Mouse (Mus musculus): ENCODE results near the gene Cdk17. TPM values are rescaled to one million over a fixed set of nuclear protein-coding genes. Genes with fewer than 3 reads are reported as not detected.

Gene Cdk17
- polyA plus RNA-seq, 1 experiment from 2014 or later = 15.3 TPM

- Histone ChIP-seq H3K36me3 (ENCODE audit: inconsistent target) (peaks cover 14% of the 10 kb centered on the region; the same call in 1 of the 2 replicates), H3K79me2 (ENCODE audit: inconsistent target) (peaks cover 46% of the 10 kb centered on the region), H3K27ac (no peak overlapping the region), H3K4me3 (ENCODE audit: inconsistent target) (no peak overlapping the region)
- WGBS (ENCODE audit: missing documents) = 94% methylated on average over 5 of the region's 5 CpGs
These were observed 103.3 kb downstream of the Cdk17 start for GRCm38 (mm10) chr10:93264001-93264400.

- peak overlapping the region; percentile 79; the same call in 1 of the 2 replicates for H3K27ac ChIP-seq
- H3K4me3 ChIP-seq (ENCODE audit: inconsistent target) = no peak overlapping the region
- H3K79me2 ChIP-seq (ENCODE audit: inconsistent target) = peaks cover 54% of the 10 kb centered on the region
- peaks cover 14% of the 10 kb centered on the region; the same call in 1 of the 2 replicates for H3K36me3 ChIP-seq (ENCODE audit: inconsistent target)
- WGBS (ENCODE audit: missing documents) = 77% methylated on average over 9 of the region's 9 CpGs
These were observed 105.2 kb downstream of the Cdk17 start for GRCm38 (mm10) chr10:93265833-93266232.

GRCm38 (mm10) chr10:93266521-93266920 is 105.8 kb downstream of the Cdk17 start:
- Histone ChIP-seq H3K27ac (peak overlapping the region; percentile 79), H3K36me3 (ENCODE audit: inconsistent target) (peaks cover 14% of the 10 kb centered on the region; the same call in 1 of the 2 replicates)
- 98% methylated on average over 7 of the region's 7 CpGs for WGBS (ENCODE audit: missing documents)

GRCm38 (mm10) chr10:93267509-93267908 is 106.8 kb downstream of the Cdk17 start:
- peaks cover 14% of the 10 kb centered on the region; the same call in 1 of the 2 replicates for H3K36me3 ChIP-seq (ENCODE audit: inconsistent target)

More at GRCm38 (mm10) chr10:93266521-93266920, 105.8 kb downstream of the Cdk17 start:
- H3K4me3 ChIP-seq (ENCODE audit: inconsistent target) = no peak overlapping the region
- H3K79me2 ChIP-seq (ENCODE audit: inconsistent target) = peaks cover 60% of the 10 kb centered on the region

GRCm38 (mm10) chr10:93268339-93268738 is 107.7 kb downstream of the Cdk17 start:
- Histone ChIP-seq H3K36me3 (ENCODE audit: inconsistent target) (peaks cover 14% of the 10 kb centered on the region; the same call in 1 of the 2 replicates), H3K4me3 (ENCODE audit: inconsistent target) (no peak overlapping the region), H3K27ac (peak overlapping the region; percentile 79), H3K79me2 (ENCODE audit: inconsistent target) (peaks cover 68% of the 10 kb centered on the region)
- 61% methylated on average over 3 of the region's 3 CpGs for WGBS (ENCODE audit: missing documents)

More at GRCm38 (mm10) chr10:93267509-93267908, 106.8 kb downstream of the Cdk17 start:
- H3K27ac ChIP-seq = peak overlapping the region; percentile 79
- peaks cover 67% of the 10 kb centered on the region for H3K79me2 ChIP-seq (ENCODE audit: inconsistent target)
- no peak overlapping the region for H3K4me3 ChIP-seq (ENCODE audit: inconsistent target)
- 87% methylated on average over 4 of the region's 5 CpGs for WGBS (ENCODE audit: missing documents)

- Histone ChIP-seq H3K36me3 (ENCODE audit: inconsistent target) (peaks cover 9% of the 10 kb centered on the region; the same call in 1 of the 2 replicates), H3K4me3 (ENCODE audit: inconsistent target) (no peak overlapping the region), H3K79me2 (ENCODE audit: inconsistent target) (peaks cover 58% of the 10 kb centered on the region), H3K27ac (peak overlapping the region; percentile 79; the same call in 1 of the 2 replicates)
- 79% methylated on average over 4 of the region's 4 CpGs for whole genome bisulfite sequencing (ENCODE audit: missing documents)
These were observed 109.1 kb downstream of the Cdk17 start for GRCm38 (mm10) chr10:93269744-93270143.

GRCm38 (mm10) chr10:93270889-93271460 is 110.3 kb downstream of the Cdk17 start:
- Histone ChIP-seq H3K4me3 (ENCODE audit: inconsistent target) (no peak overlapping the region), H3K79me2 (ENCODE audit: inconsistent target) (peaks cover 48% of the 10 kb centered on the region), H3K36me3 (ENCODE audit: inconsistent target) (no peaks in the 10 kb centered on the region; the same call in 1 of the 2 replicates), H3K27ac (no peak overlapping the region)
- 88% methylated on average over 4 of the region's 6 CpGs for WGBS (ENCODE audit: missing documents)

GRCm38 (mm10) chr10:93271831-93272230 is 111.2 kb downstream of the Cdk17 start:
- H3K79me2 ChIP-seq (ENCODE audit: inconsistent target) = peaks cover 44% of the 10 kb centered on the region
- WGBS (ENCODE audit: missing documents) = 91% methylated on average over 7 of the region's 7 CpGs
- no peak overlapping the region for H3K4me3 ChIP-seq (ENCODE audit: inconsistent target)
- H3K36me3 ChIP-seq (ENCODE audit: inconsistent target) = no peaks in the 10 kb centered on the region
- no peak overlapping the region for H3K27ac ChIP-seq

- H3K4me3 ChIP-seq (ENCODE audit: inconsistent target) = no peak overlapping the region
- H3K79me2 ChIP-seq (ENCODE audit: inconsistent target) = peaks cover 51% of the 10 kb centered on the region
- no peak overlapping the region for H3K27ac ChIP-seq
- WGBS (ENCODE audit: missing documents) = 90% methylated on average over 14 of the region's 14 CpGs
- H3K36me3 ChIP-seq (ENCODE audit: inconsistent target) = no peaks in the 10 kb centered on the region
These were observed 112.6 kb downstream of the Cdk17 start for GRCm38 (mm10) chr10:93272986-93273982.

- WGBS (ENCODE audit: missing documents) = 88% methylated on average over 2 of the region's 2 CpGs
- H3K4me3 ChIP-seq (ENCODE audit: inconsistent target) = no peak overlapping the region
- peaks cover 47% of the 10 kb centered on the region for H3K79me2 ChIP-seq (ENCODE audit: inconsistent target)
- no peaks in the 10 kb centered on the region for H3K36me3 ChIP-seq (ENCODE audit: inconsistent target)
- no peak overlapping the region for H3K27ac ChIP-seq
These were observed 113.6 kb downstream of the Cdk17 start for GRCm38 (mm10) chr10:93274277-93274696.

GRCm38 (mm10) chr10:93275212-93276136 is 114.8 kb downstream of the Cdk17 start:
- Histone ChIP-seq H3K27ac (no peak overlapping the region), H3K79me2 (ENCODE audit: inconsistent target) (peaks cover 42% of the 10 kb centered on the region), H3K36me3 (ENCODE audit: inconsistent target) (peaks cover under 1% of the 10 kb centered on the region; the same call in 1 of the 2 replicates), H3K4me3 (ENCODE audit: inconsistent target) (no peak overlapping the region)
- WGBS (ENCODE audit: missing documents) = 90% methylated on average over 23 of the region's 25 CpGs

GRCm38 (mm10) chr10:93276349-93276763 is 115.7 kb downstream of the Cdk17 start:
- peaks cover 41% of the 10 kb centered on the region; the same call in 1 of the 2 replicates for H3K79me2 ChIP-seq (ENCODE audit: inconsistent target)
- WGBS (ENCODE audit: missing documents) = 77% methylated on average over 16 of the region's 16 CpGs
- H3K4me3 ChIP-seq (ENCODE audit: inconsistent target) = no peak overlapping the region
- no peak overlapping the region for H3K27ac ChIP-seq
- peaks cover 9% of the 10 kb centered on the region; the same call in 1 of the 2 replicates for H3K36me3 ChIP-seq (ENCODE audit: inconsistent target)

GRCm38 (mm10) chr10:93276857-93277256 is 116.2 kb downstream of the Cdk17 start:
- H3K27ac ChIP-seq = no peak overlapping the region
- H3K4me3 ChIP-seq (ENCODE audit: inconsistent target) = no peak overlapping the region
- H3K36me3 ChIP-seq (ENCODE audit: inconsistent target) = peaks cover 13% of the 10 kb centered on the region; the same call in 1 of the 2 replicates
- peaks cover 44% of the 10 kb centered on the region; the same call in 1 of the 2 replicates for H3K79me2 ChIP-seq (ENCODE audit: inconsistent target)
- 91% methylated on average over 9 of the region's 9 CpGs for WGBS (ENCODE audit: missing documents)

Data from macrophage (primary cell).